Mouse (Mus musculus) G1E (cell line): ENCODE results near the gene Psenen.

Experiments used
- CTCF ChIP-seq: IDR thresholded peaks from 2 replicates; pipeline ENCODE4 v1.5.1; 2012; ENCODE audit warnings: low read depth, low read length, inconsistent platforms, mixed read lengths
- GATA1 ChIP-seq: IDR thresholded peaks from 2 replicates; pipeline ENCODE4 v1.6.1; 2012; ENCODE audit warnings: borderline replicate concordance, low read length, inconsistent platforms, mixed read lengths
- GATA2 ChIP-seq: IDR thresholded peaks from 2 replicates; pipeline ENCODE4 v1.6.1; 2012; ENCODE audit warnings: low read depth, low read length, inconsistent platforms, borderline replicate concordance
- POLR2AphosphoS5 ChIP-seq: IDR thresholded peaks from 2 replicates; pipeline ENCODE4 v1.6.1; 2012; ENCODE audit warnings: low read depth, low read length, inconsistent platforms; ENCODE audit not compliant: insufficient replicate concordance
- TAL1 ChIP-seq: conservative IDR thresholded peaks from 2 replicates; pipeline ENCODE4 v1.6.1; 2012; ENCODE audit warnings: low read depth, low read length, inconsistent platforms, mixed read lengths

GRCm38 (mm10) chr7:30564970-30565571 is 1.6 kb upstream of the Psenen start, which contains the start of gene Igflr1:
- TF ChIP-seq CTCF (no peak), GATA1 (no peak), TAL1 (no peak), POLR2AphosphoS5 (no peak), GATA2 (no peak)
